Mouse (Mus musculus): ENCODE results near the gene Hsf4. TPM values are rescaled to one million over a fixed set of nuclear protein-coding genes. Genes with fewer than 3 reads are reported as not detected.
"Not testable (repeated sequence)": the region's sequence is repeated elsewhere in the genome, so short reads cannot be mapped to it uniquely, and the experiment has no call there.

Gene Hsf4
- 0.27 and 0.44 TPM in 2 replicates for polyA plus RNA-seq (2015; fragmentation: Nextera tagmentation; extraction: Ambion mirVana)

GRCm38 (mm10) chr8:105269461-105269947, at the start of gene Hsf4:
Gene Hsf4 (plus strand): TSS chr8:105269801.
- Histone ChIP-seq H3K9me3 (peaks cover 5% of the 10 kb centered on the region; the same call in 1 of the 2 replicates), H3K27ac (peak within 1 kb of the TSS; percentile 64), H3K4me1 (replicated peaks) (peaks cover 41% of the 10 kb centered on the region), H3K4me3 (peak within 1 kb of the TSS; percentile 51), H3K27me3 (peaks cover 99% of the 10 kb centered on the region), H3K36me3 (no peaks in the 10 kb centered on the region), H3K4me2 (peak within 1 kb of the TSS; percentile 72), H3K9ac (peak within 1 kb of the TSS; percentile 65)
- no peak for ATAC-seq (ENCODE audit: low FRiP score)
- WGBS: under 1% methylated on average over 42 of the region's 42 CpGs

GRCm38 (mm10) chr8:105223850-105224249, 45.8 kb upstream of the Hsf4 start:
- Histone ChIP-seq H3K4me3 (no peak overlapping the region), H3K36me3 (no peaks in the 10 kb centered on the region), H3K4me2 (peak overlapping the region; percentile 67), H3K9me3 (no peaks in the 10 kb centered on the region), H3K9ac (peak overlapping the region; percentile 68; the same call in 1 of the 2 replicates), H3K27me3 (no peaks in the 10 kb centered on the region), H3K27ac (peak overlapping the region; percentile 87; the same call in 1 of the 2 replicates), H3K4me1 (replicated peaks) (peaks cover 21% of the 10 kb centered on the region)
- WGBS: 80% methylated on average over 7 of the region's 7 CpGs
- no peak for ATAC-seq (ENCODE audit: low FRiP score)

- Histone ChIP-seq H3K36me3 (no peaks in the 10 kb centered on the region), H3K27me3 (no peaks in the 10 kb centered on the region), H3K4me3 (peak within 1 kb of the TSS; percentile 96), H3K4me2 (peak within 1 kb of the TSS; percentile 67), H3K9me3 (no peaks in the 10 kb centered on the region), H3K9ac (peak within 1 kb of the TSS; percentile 94), H3K27ac (peak within 1 kb of the TSS; percentile 87), H3K4me1 (replicated peaks) (peaks cover 21% of the 10 kb centered on the region)
- ATAC-seq (ENCODE audit: low FRiP score): peak; percentile 96
- 3% methylated on average over 34 of the region's 34 CpGs for WGBS
Measured at GRCm38 (mm10) chr8:105224413-105225271, 45.0 kb upstream of the Hsf4 start, which contains the start of gene D230025D16Rik. Gene D230025D16Rik (plus strand): TSS chr8:105225145.

GRCm38 (mm10) chr8:105225272-105225593, 44.4 kb upstream of the Hsf4 start:
- Histone ChIP-seq H3K4me1 (replicated peaks) (peaks cover 21% of the 10 kb centered on the region), H3K27ac (peak overlapping the region; percentile 87), H3K27me3 (no peaks in the 10 kb centered on the region), H3K4me2 (peak overlapping the region; percentile 67), H3K4me3 (peak overlapping the region; percentile 96), H3K36me3 (no peaks in the 10 kb centered on the region), H3K9ac (peak overlapping the region; percentile 94), H3K9me3 (no peaks in the 10 kb centered on the region)
- 1% methylated on average over 20 of the region's 27 CpGs for WGBS
- ATAC-seq (ENCODE audit: low FRiP score): no peak

GRCm38 (mm10) chr8:105225917-105226316, 43.7 kb upstream of the Hsf4 start:
- WGBS: 31% methylated on average over 6 of the region's 6 CpGs
- no peaks in the 10 kb centered on the region for H3K36me3 ChIP-seq
- peaks cover 21% of the 10 kb centered on the region for H3K4me1 ChIP-seq (replicated peaks)
- no peak overlapping the region for H3K27ac ChIP-seq
- peak overlapping the region; percentile 96 for H3K4me3 ChIP-seq
- peak overlapping the region; percentile 94 for H3K9ac ChIP-seq
- ATAC-seq (ENCODE audit: low FRiP score): no peak
- H3K27me3 ChIP-seq: no peaks in the 10 kb centered on the region
- H3K4me2 ChIP-seq: peak overlapping the region; percentile 67
- H3K9me3 ChIP-seq: no peaks in the 10 kb centered on the region

- Histone ChIP-seq H3K36me3 (peaks cover 16% of the 10 kb centered on the region), H3K27ac (no peak overlapping the region), H3K4me1 (replicated peaks) (peaks cover 9% of the 10 kb centered on the region), H3K4me3 (no peak overlapping the region), H3K4me2 (no peak overlapping the region), H3K9me3 (no peaks in the 10 kb centered on the region), H3K9ac (no peak overlapping the region), H3K27me3 (no peaks in the 10 kb centered on the region)
- ATAC-seq (ENCODE audit: low FRiP score): no peak
- WGBS: 88% methylated on average over 12 of the region's 12 CpGs
Measured at GRCm38 (mm10) chr8:105231503-105232320, 37.9 kb upstream of the Hsf4 start.

GRCm38 (mm10) chr8:105232321-105232693, 37.3 kb upstream of the Hsf4 start:
- not testable (repeated sequence) for H3K4me2 ChIP-seq; ATAC-seq (ENCODE audit: low FRiP score); H3K4me3 ChIP-seq; H3K27me3 ChIP-seq; H3K9me3 ChIP-seq; H3K27ac ChIP-seq; H3K4me1 ChIP-seq (replicated peaks); H3K9ac ChIP-seq
- 96% methylated on average over 4 of the region's 4 CpGs for WGBS
- H3K36me3 ChIP-seq: peaks cover 16% of the 10 kb centered on the region

- Histone ChIP-seq H3K36me3 (peaks cover 19% of the 10 kb centered on the region), H3K4me3 (no peak overlapping the region), H3K9me3 (no peaks in the 10 kb centered on the region), H3K4me2 (no peak overlapping the region), H3K4me1 (replicated peaks) (0 out of 2 replicates have a peak, but pooled peaks cover 5% of the 10 kb centered on the region), H3K27me3 (no peaks in the 10 kb centered on the region), H3K9ac (no peak overlapping the region), H3K27ac (no peak overlapping the region)
- 83% methylated on average over 1 of the region's 1 CpGs for WGBS
- no peak for ATAC-seq (ENCODE audit: low FRiP score)
Measured at GRCm38 (mm10) chr8:105233126-105233935, 36.3 kb upstream of the Hsf4 start.

- Histone ChIP-seq H3K4me2 (no peak overlapping the region), H3K4me3 (no peak overlapping the region), H3K9me3 (no peaks in the 10 kb centered on the region), H3K27ac (no peak overlapping the region), H3K27me3 (no peaks in the 10 kb centered on the region), H3K36me3 (peaks cover 37% of the 10 kb centered on the region), H3K4me1 (replicated peaks) (0 out of 2 replicates have a peak, but pooled peaks cover 5% of the 10 kb centered on the region), H3K9ac (no peak overlapping the region)
- 90% methylated on average over 1 of the region's 1 CpGs for WGBS
- ATAC-seq (ENCODE audit: low FRiP score): no peak
Measured at GRCm38 (mm10) chr8:105235206-105235605, 34.4 kb upstream of the Hsf4 start.

GRCm38 (mm10) chr8:105237442-105238142, 32.0 kb upstream of the Hsf4 start:
- Histone ChIP-seq H3K36me3 (peaks cover 53% of the 10 kb centered on the region), H3K27ac (no peak overlapping the region), H3K9me3 (no peaks in the 10 kb centered on the region), H3K4me3 (no peak overlapping the region), H3K27me3 (no peaks in the 10 kb centered on the region), H3K4me1 (replicated peaks) (no peaks in the 10 kb centered on the region), H3K9ac (no peak overlapping the region), H3K4me2 (no peak overlapping the region)
- WGBS: 92% methylated on average over 14 of the region's 14 CpGs
- ATAC-seq (ENCODE audit: low FRiP score): no peak

- 97% methylated on average over 7 of the region's 7 CpGs for WGBS
- Histone ChIP-seq H3K4me2 (no peak overlapping the region), H3K9me3 (no peaks in the 10 kb centered on the region), H3K9ac (no peak overlapping the region), H3K4me1 (replicated peaks) (no peaks in the 10 kb centered on the region), H3K27ac (no peak overlapping the region), H3K27me3 (no peaks in the 10 kb centered on the region), H3K36me3 (peaks cover 57% of the 10 kb centered on the region), H3K4me3 (no peak overlapping the region)
- no peak for ATAC-seq (ENCODE audit: low FRiP score)
Measured at GRCm38 (mm10) chr8:105241016-105241415, 28.6 kb upstream of the Hsf4 start.
